Mouse (Mus musculus): ENCODE results near the gene Tns1.

GRCm38 (mm10) chr1:73970161-73970730 lies 154.0 kb downstream of the Tns1 start:
- TF ChIP-seq POLR2A (IDR thresholded peaks at IDR 0.05; ENCODE audit: borderline replicate concordance, control insufficient read depth, low read depth, low read length), result no peak
- no peak for TF ChIP-seq CTCF (IDR thresholded peaks at IDR 0.05; ENCODE audit: control insufficient read depth, insufficient read depth, low read length)

Measured in bone marrow, adult 2 months (tissue).